Mouse (Mus musculus): Measurements from ENCODE around the gene Adam21.
"Not testable (repeated sequence)": the region's sequence is repeated elsewhere in the genome, so short reads cannot be mapped to it uniquely, and the experiment has no call there.

The Adam21 gene

GRCm38 (mm10) chr12:81568374-81568773, at the start of gene Adam21:
Gene Adam21, minus strand, starts transcription at chr12:81568474.
- no peak for DNase-seq (ENCODE audit: low read depth in 1 of 2, low spot score in 2 of 2)

GRCm38 (mm10) chr12:81616980-81617379, 48.7 kb upstream of the Adam21 start:
- no peak for DNase-seq (ENCODE audit: low read depth in 1 of 2, low spot score in 2 of 2)

- no peak for DNase-seq (ENCODE audit: low read depth in 1 of 2, low spot score in 2 of 2)
These were observed 47.5 kb upstream of the Adam21 start for GRCm38 (mm10) chr12:81615807-81616206.

GRCm38 (mm10) chr12:81609445-81609844, 41.2 kb upstream of the Adam21 start:
- no peak for DNase-seq (ENCODE audit: low read depth in 1 of 2, low spot score in 2 of 2)

- DNase-seq (ENCODE audit: low read depth in 1 of 2, low spot score in 2 of 2): no peak
These were observed 36.9 kb upstream of the Adam21 start for GRCm38 (mm10) chr12:81604995-81605784.

GRCm38 (mm10) chr12:81596547-81597262, 28.4 kb upstream of the Adam21 start:
- DNase-seq (ENCODE audit: low read depth in 1 of 2, low spot score in 2 of 2): no peak

- DNase-seq (ENCODE audit: low read depth in 1 of 2, low spot score in 2 of 2): peak; percentile 75 to 88
These were observed 26.8 kb upstream of the Adam21 start, which contains the start of gene Med6 for GRCm38 (mm10) chr12:81594902-81595671. Gene Med6, minus strand, starts transcription at chr12:81595008.

- DNase-seq (ENCODE audit: low read depth in 1 of 2, low spot score in 2 of 2): no peak
These were observed 343 bp downstream of the Adam21 start for GRCm38 (mm10) chr12:81567931-81568330.

- no peak for DNase-seq (ENCODE audit: low read depth in 1 of 2, low spot score in 2 of 2)
These were observed 4.1 kb downstream of the Adam21 start for GRCm38 (mm10) chr12:81564173-81564572.

- no peak for DNase-seq (ENCODE audit: low read depth in 1 of 2, low spot score in 2 of 2)
These were observed 19.0 kb downstream of the Adam21 start for GRCm38 (mm10) chr12:81549286-81549685.

- DNase-seq (ENCODE audit: low read depth in 1 of 2, low spot score in 2 of 2): no peak
These were observed 21.1 kb downstream of the Adam21 start for GRCm38 (mm10) chr12:81547163-81547562.

GRCm38 (mm10) chr12:81533029-81533419, 35.2 kb downstream of the Adam21 start:
- DNase-seq (ENCODE audit: low read depth in 1 of 2, low spot score in 2 of 2): no peak

GRCm38 (mm10) chr12:81532316-81533028, 35.8 kb downstream of the Adam21 start, which contains the start of the genes Gm20498 and Synj2bp:
Gene Gm20498, minus strand, starts transcription at chr12:81532905.
Gene Synj2bp, minus strand, starts transcription at chr12:81532911.
- peak; percentile 2 to 28 for DNase-seq (ENCODE audit: low read depth in 1 of 2, low spot score in 2 of 2)

- not testable (repeated sequence) for DNase-seq (ENCODE audit: low read depth in 1 of 2, low spot score in 2 of 2)
These were observed 37.7 kb downstream of the Adam21 start for GRCm38 (mm10) chr12:81530587-81530986.
